Mouse (Mus musculus) heart, adult 8-10 months (tissue): ENCODE results near the gene Pgf. TPM values are rescaled to one million over a fixed set of nuclear protein-coding genes. Genes with fewer than 3 reads are reported as not detected.

Experiments
- DNase-seq: peaks from one replicate; pipeline ENCODE4 v3.0.0; 2022; ENCODE audit warnings: low spot score
- total RNA-seq, 4 experiments: library from RNA; stranded (reverse); gene quantifications; 2 replicates each; pipeline ENCODE4 v1.2.4; 2022

The Pgf gene
- total RNA-seq, 4 experiments from 2014 or later, result 3.7 to 5.1 (median 4.1) TPM

- DNase-seq, result peak; percentile 68
Observed at GRCm38 (mm10) chr12:85192461-85193108, 15.0 kb upstream of the Pgf start.

GRCm38 (mm10) chr12:85190290-85190689, 12.7 kb upstream of the Pgf start:
- no peak for DNase-seq

- no peak for DNase-seq
Observed at GRCm38 (mm10) chr12:85186361-85186760, 8.8 kb upstream of the Pgf start.

GRCm38 (mm10) chr12:85185810-85186209, 8.2 kb upstream of the Pgf start:
- DNase-seq, result peak; percentile 72

- no peak for DNase-seq
Observed at GRCm38 (mm10) chr12:85184118-85184517, 6.5 kb upstream of the Pgf start.

GRCm38 (mm10) chr12:85182898-85183297, 5.3 kb upstream of the Pgf start:
- DNase-seq, result no peak

GRCm38 (mm10) chr12:85182345-85182643, 4.7 kb upstream of the Pgf start:
- DNase-seq, result no peak

GRCm38 (mm10) chr12:85181475-85182344, 4.1 kb upstream of the Pgf start:
- no peak for DNase-seq

- no peak for DNase-seq
Observed at GRCm38 (mm10) chr12:85178294-85178693, 704 bp upstream of the Pgf start.

- DNase-seq, result peak; percentile 55
Observed at GRCm38 (mm10) chr12:85176846-85177523, 605 bp downstream of the Pgf start.

GRCm38 (mm10) chr12:85175926-85176845, 1.4 kb downstream of the Pgf start:
- no peak for DNase-seq

GRCm38 (mm10) chr12:85175087-85175675, 2.4 kb downstream of the Pgf start:
- DNase-seq, result no peak

- no peak for DNase-seq
Observed at GRCm38 (mm10) chr12:85174016-85174415, 3.6 kb downstream of the Pgf start.

GRCm38 (mm10) chr12:85170948-85171307, 6.7 kb downstream of the Pgf start:
- no peak for DNase-seq

GRCm38 (mm10) chr12:85170284-85170947, 7.2 kb downstream of the Pgf start:
- DNase-seq, result peak; percentile 53

- no peak for DNase-seq
Observed at GRCm38 (mm10) chr12:85169877-85170276, 7.7 kb downstream of the Pgf start.

GRCm38 (mm10) chr12:85169117-85169858, 8.3 kb downstream of the Pgf start:
- DNase-seq, result peak; percentile 86

GRCm38 (mm10) chr12:85166631-85167030, 11.0 kb downstream of the Pgf start:
- DNase-seq, result no peak

GRCm38 (mm10) chr12:85164996-85165395, 12.6 kb downstream of the Pgf start:
- DNase-seq, result peak; percentile 59

- DNase-seq, result peak; percentile 75
Observed at GRCm38 (mm10) chr12:85159592-85159991, 18.0 kb downstream of the Pgf start.
